Mouse (Mus musculus) regulatory T cell (primary cell): ENCODE measurements around the gene Ensa.
"Not testable (repeated sequence)": the region's sequence is repeated elsewhere in the genome, so short reads cannot be mapped to it uniquely, and the experiment has no call there.

Experiments used
- in situ Hi-C: fragments of 300-600 bp; cut with MboI, MseI; formaldehyde crosslinking; loops from one replicate; pipeline ENCODE4 v1.15.1; 2025; ENCODE audit warnings: high pct_unique_total_duplicates

Ensa gene

GRCm38 (mm10) chr3:95624628-95625503 is at the start of gene Ensa:
TSS of gene Ensa (plus strand) at chr3:95624993.
- in situ Hi-C loops, result no loop called here

DNA sequence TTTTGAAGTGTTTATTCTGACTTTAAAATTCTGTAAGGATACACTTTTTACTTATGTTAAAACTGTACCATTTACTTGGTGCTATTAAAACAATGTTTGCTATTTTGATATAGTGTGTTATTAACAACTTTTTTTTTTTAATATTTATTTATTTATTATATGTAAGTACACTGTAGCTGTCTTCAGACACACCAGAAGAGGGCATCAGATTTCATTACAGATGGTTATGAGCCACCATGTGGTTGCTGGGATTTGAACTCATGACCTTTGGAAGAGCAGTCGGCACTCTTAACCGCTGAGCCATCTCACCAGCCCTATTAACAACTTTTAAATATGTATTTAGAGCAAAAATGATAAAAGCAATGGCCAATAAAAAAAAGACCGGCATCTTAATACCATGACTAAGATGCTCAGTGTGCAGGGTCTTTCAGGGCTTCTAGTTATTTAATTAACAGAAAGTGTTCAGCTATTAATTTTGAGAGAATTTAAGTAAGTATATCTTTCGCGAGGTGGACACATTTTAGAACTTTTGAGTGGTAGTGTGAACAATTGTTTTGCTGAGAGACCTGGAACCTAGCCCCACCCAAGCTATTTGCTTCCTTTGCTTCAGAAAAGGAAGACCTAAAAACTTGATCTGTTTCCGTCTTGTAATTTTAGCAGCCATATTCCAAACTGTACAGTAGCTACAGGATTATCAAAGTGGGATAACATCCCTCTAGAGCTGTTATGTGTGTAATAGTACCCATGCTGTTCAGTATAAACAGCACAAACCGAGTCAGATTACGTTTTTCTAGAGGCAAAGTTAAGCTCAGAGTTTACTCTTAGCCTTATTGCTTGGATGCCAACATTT is 36.8 kb upstream of the Ensa start:
- in situ Hi-C loops, result loop anchor here (5.0 kb wide), 1 partner anchor 66 kb away; no protein-coding TSS in a partner anchor

DNA sequence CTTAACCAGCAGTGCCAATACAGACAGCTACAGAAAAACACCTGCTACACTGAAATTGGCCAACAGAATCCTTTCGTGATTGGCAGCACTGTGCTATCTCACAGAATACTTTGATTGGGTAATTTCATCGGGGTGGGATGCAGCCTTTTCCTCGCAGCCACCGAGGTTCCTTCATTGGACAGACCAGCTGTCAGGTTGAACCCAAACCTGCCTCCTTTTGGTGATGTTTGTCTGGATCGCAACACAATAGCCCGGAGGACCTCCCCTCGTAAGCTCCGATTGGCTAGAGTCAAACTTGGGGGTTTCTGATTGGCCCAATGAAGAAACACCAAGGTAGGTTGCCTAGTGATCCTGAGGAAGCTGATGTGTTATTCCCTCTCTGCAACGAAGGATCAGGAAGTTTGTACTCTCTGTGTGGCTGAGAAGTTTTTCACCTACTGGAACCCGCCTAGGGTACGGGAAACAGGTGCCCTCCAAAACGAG is 36.1 kb upstream of the Ensa start, which contains the start of gene Golph3l:
Gene Golph3l, plus strand, starts transcription at position 331 of the 483 bp plus-strand sequence.
- in situ Hi-C loops, result loop anchor here (5.0 kb wide), 1 partner anchor 66 kb away; no protein-coding TSS in a partner anchor

DNA sequence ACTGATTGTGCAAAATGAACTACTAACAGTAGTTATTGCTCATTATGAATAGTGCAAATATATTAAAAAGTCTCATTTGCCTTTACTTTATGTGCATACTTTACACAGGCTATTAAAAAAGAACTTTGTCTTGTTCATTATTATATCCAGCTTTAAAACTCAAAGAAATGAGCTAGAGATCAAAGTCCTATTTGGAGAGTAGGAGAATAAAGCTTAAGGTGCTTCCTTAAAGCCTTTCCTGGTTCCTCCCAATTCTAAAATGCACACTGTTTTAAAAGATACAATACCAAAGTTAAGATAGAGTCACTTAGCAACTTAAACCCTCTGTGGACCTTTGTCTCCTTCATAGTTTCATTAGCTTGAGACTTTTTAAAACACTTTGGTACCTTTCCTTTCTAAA is 26.1 kb upstream of the Ensa start:
- in situ Hi-C loops, result no loop called here

DNA sequence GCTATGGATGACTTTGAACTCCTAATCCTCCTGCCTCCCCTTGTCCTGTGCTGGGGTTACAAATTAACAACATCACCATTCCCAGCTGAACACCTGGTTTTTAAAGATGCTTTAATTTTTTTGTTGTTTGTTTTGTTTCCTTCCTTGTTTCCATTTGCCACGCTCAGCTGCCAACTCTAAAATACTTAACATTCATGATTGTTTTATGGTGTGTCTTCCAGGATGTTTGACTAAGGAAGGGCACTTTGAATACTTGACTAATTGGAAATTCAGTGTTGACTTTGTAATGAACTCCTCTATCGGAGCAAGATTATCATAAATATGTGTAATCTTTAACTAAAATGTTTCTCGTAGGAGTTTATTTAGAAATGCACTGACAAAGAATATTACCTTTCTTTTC is 23.5 kb upstream of the Ensa start:
- in situ Hi-C loops, result no loop called here

- in situ Hi-C loops, result no loop called here
Observed at GRCm38 (mm10) chr3:95606096-95606495, 18.7 kb upstream of the Ensa start.

GRCm38 (mm10) chr3:95609195-95609594 is 15.6 kb upstream of the Ensa start:
- in situ Hi-C loops, result no loop called here

DNA sequence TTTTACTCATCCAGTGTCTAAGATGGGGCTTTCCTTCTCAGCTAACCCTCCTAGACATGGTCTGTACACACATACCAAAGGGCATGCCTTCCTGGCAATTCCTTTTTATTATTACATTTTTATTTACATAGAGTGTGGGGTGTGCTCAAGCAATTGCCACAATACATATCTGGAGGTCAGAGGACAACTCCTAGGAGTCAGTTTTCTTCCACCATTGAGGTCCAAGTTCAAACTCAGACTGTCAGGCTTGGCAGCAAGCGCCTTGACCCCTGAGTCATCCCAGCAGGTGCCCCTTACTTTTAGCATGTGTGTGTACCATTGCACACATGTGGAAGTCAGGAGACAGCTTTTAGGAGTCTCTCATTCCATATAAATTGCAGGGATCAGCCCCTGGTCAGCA is 10.8 kb upstream of the Ensa start:
- in situ Hi-C loops, result no loop called here

- in situ Hi-C loops, result no loop called here
Observed at GRCm38 (mm10) chr3:95618511-95618910, 6.3 kb upstream of the Ensa start.

GRCm38 (mm10) chr3:95621241-95621640 is 3.6 kb upstream of the Ensa start:
- in situ Hi-C loops, result no loop called here

DNA sequence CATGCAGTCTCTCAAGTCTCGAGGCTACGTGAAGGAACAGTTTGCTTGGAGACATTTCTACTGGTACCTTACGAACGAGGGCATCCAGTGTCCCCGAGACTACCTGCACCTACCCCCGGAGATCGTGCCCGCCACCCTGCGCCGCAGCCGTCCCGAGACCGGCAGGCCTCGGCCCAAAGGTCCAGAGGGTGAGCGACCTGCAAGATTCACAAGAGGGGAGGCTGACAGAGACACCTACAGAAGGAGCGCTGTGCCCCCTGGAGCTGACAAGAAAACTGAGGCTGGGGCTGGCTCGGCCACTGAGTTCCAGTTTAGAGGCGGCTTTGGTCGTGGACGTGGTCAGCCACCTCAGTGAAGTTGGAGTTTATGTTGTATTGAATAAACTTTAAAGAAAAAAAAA is 2.4 kb upstream of the Ensa start:
- in situ Hi-C loops, result not testable (repeated sequence)

- in situ Hi-C loops, result no loop called here
Observed at GRCm38 (mm10) chr3:95623551-95623950, 1.2 kb upstream of the Ensa start.

DNA sequence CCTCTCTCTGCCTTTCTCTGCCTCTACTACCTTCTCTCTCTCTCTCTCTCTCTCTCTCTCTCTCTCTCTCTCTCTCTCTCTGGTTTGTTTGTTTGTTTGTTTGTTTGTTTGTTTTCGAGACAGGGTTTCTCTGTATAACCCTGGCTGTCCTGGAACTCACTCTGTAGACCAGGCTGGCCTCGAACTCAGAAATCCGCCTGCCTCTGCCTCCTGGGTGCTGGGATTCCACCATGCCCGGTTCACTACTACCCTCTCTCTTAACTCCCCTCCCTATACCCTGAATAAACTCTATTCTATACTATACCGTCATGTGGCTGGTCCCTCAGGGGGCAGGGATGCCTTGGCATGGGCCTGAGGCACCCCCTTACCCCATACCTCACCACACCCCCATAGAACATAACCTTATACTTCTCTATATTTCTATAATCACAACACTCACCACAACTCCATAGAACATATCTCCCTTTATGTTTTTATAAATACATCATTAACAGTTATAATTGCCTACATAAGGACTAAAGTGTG is 740 bp upstream of the Ensa start:
- in situ Hi-C loops, result not testable (repeated sequence)

DNA sequence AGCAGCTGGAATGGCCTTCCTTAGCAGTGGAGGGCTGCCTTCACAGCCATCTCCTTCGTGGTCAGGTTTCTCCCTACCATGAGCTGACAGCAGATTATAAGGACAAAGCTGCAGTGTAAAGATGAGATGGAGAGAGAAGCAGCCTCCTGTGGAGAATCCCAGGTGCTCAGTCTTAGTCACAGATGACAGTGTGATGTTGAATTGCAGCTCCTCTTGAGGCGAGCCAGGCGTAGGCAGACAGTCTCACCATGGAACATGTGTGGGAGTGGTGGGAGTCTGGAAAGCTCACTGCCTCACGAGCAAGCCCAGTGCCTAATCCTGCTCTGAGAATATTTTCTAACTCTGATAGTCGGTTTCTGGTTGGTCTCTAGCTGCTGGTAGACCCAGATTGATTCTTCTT is 3.0 kb downstream of the Ensa start:
- in situ Hi-C loops, result no loop called here

DNA sequence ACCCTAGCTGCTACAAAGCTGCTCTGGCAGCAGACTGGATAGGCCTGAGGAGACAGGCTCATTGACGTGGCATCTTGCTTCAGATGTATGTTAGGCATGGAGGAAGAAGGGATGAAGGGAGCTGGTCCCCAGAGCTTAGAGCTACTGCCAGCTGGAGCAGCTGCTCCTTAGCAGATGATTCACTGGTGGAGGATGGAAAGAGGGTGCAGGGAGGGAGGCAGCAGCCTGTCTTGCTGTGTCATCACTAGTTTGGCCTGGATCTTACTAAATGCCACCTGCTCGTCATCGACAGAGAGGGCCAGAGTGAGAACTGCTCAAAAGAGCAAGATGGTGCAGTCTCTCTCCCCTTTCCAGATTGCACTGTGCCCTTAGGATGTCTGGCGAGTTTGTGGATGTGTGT is 5.0 kb downstream of the Ensa start:
- in situ Hi-C loops, result no loop called here

GRCm38 (mm10) chr3:95630856-95631255 is 6.1 kb downstream of the Ensa start:
- in situ Hi-C loops, result no loop called here

DNA sequence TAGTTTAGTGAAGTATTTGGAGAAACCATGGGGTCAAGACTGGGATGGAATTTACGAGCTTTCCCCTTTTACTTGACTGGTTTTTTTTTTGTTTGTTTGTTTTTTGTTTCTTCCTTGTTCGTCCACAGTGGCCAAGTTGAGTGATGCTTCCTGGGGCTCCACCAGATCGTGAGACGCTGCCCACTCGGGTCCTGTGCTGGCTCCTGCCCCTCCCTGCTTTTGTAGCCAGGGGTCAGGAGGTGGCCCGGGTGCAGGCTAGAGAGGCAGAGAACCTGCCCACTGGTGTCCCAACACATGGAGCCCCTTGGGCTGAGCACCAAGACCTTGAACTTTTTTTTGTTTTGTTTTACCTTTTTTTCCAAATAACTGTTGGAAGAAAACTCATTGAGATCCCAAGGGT is 6.5 kb downstream of the Ensa start:
- in situ Hi-C loops, result no loop called here

DNA sequence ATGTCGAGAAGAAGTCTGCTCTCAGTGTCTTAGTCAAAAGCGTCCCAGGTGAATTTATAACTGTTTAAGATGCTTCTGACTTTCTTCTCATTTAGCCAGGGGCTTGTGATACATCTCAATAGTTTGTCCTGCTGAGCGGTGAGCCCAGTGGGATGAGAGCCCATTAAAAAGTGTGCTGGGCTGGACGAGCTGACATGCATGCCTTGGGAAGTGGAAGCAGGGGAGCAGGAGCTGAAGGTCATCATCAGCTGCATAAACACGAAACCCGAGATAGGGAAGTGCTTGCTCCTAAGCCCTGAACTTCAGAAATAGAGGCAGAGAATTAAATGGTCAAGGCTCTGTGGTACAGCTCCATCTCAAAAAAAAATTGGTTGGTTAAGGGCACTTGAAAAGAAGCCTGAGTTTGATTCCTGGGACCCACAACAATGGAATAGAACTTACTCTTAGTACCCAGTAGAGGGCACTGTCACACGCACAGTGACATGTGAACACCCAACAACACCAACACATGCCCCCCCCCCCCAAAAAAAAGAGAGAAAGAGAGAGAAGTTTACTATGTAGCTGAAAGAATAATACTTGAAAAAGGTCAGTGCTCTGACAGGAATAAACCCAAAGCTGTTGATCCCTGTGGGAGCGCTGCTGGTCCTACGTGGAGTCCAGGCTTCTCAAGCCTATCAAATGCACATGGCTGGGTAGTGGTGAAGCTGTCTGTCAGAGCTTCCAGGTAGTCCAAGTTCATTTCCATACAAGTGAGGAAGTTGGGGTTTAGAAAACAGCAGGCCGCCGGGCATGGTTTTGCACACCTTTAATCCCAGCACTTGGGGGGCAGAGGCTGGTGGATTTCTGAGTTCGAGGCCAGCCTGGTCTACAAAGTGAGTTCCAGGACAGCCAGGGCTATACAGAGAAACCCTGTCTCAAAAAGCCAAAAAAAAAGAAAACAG is 8.1 kb downstream of the Ensa start:
- in situ Hi-C loops, result no loop called here

DNA sequence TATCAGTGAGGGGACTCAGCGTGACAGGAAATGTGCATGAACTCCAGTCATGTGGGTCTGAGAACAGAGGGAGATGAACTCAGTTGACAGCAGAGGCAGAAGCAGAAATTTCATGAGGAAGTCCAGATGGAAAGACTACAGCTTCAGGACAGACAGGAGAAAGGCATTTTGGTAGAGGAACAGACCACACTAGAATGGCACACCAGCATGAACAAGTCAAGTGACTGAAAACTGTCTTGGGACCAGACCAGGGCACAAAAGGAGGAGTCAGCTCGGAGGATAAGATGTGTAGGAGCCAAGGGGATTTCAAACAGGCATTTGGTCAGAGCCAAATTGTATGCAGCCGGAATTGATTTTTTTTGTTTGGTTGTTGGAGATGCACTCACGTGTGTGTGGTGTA is 10.8 kb downstream of the Ensa start:
- in situ Hi-C loops, result loop anchor here (5.0 kb wide), 1 partner anchor 37 kb away; no protein-coding TSS in a partner anchor

GRCm38 (mm10) chr3:95636072-95636471 is 11.3 kb downstream of the Ensa start:
- in situ Hi-C loops, result loop anchor here (5.0 kb wide), 1 partner anchor 36 kb away; no protein-coding TSS in a partner anchor

GRCm38 (mm10) chr3:95639694-95640093 is 14.9 kb downstream of the Ensa start:
- in situ Hi-C loops, result loop anchor here (5.0 kb wide), 1 partner anchor 33 kb away; no protein-coding TSS in a partner anchor
